In genomic region chr14:47464426-47464825, GRCm38 (mm10) we compare ENCODE assay signal across 29 mouse cellular contexts.
"Had no signal": no experiment of that assay in that cellular context is flagged by ENCODE, and none has a peak within 500 bp of the region (broad histone marks: within the 10 kb centered on the region; RNA-seq: fewer than 3 reads in every experiment).

No protein-coding gene starts in this region.

- H3K27ac ChIP-seq: limb, embryonic 10.5 days; limb, embryonic 12.5 days; limb, embryonic 13.5 days; limb, embryonic 15.5 days; liver, embryonic 12.5 days; liver, embryonic 13.5 days; liver, embryonic 14.5 days; liver, embryonic 15.5 days; lung, embryonic 15.5 days; macrophage; midbrain, embryonic 10.5 days; midbrain, embryonic 12.5 days; midbrain, embryonic 13.5 days; midbrain, embryonic 15.5 days had no signal

- H3K4me3 ChIP-seq: limb, embryonic 10.5 days; limb, embryonic 12.5 days; limb, embryonic 13.5 days; limb, embryonic 15.5 days; liver, embryonic 12.5 days; liver, embryonic 13.5 days; liver, embryonic 15.5 days; lung, embryonic 15.5 days; megakaryocyte, embryonic 14.5 days; midbrain, embryonic 10.5 days; midbrain, embryonic 12.5 days; midbrain, embryonic 13.5 days; midbrain, embryonic 15.5 days; myocyte had no signal

- DNase-seq: left cerebral cortex, postnatal 4 days; liver; liver, embryonic 13.5 days; liver, postnatal 0 days; lung, adult 18-20 months; lung, adult 2 months; lung, embryonic 14.5 days; lung, postnatal 10 days; lung, postnatal 14 days; lung, postnatal 36 days; lung, postnatal 4 days; midbrain, embryonic 14.5 days had no signal

- ATAC-seq: liver, embryonic 12.5 days; lung, postnatal 0 days; midbrain, embryonic 13.5 days; midbrain, embryonic 15.5 days; midbrain, embryonic 16.5 days had no signal
